Mouse (Mus musculus) ES-Bruce4 (cell line): Measurements from ENCODE around the gene Crtac1.

ENCODE experiments used
- EP300 ChIP-seq: IDR thresholded peaks from 2 replicates; pipeline ENCODE4 v1.6.1; 2011; ENCODE audit warnings: low read depth, low read length; ENCODE audit not compliant: insufficient read depth
- POLR2A ChIP-seq: IDR thresholded peaks from one replicate; pipeline ENCODE4 v1.8.1; 2011; ENCODE audit warnings: low read length; ENCODE audit not compliant: insufficient read depth

- TF ChIP-seq EP300 (peak; percentile 67; the same call in 1 of the 2 replicates), POLR2A (no peak)
These were observed 115.7 kb downstream of the Crtac1 start for GRCm38 (mm10) chr19:42315914-42316313.
